Comparison of ENCODE assay signal across 9 mouse cellular contexts in the genomic region with DNA sequence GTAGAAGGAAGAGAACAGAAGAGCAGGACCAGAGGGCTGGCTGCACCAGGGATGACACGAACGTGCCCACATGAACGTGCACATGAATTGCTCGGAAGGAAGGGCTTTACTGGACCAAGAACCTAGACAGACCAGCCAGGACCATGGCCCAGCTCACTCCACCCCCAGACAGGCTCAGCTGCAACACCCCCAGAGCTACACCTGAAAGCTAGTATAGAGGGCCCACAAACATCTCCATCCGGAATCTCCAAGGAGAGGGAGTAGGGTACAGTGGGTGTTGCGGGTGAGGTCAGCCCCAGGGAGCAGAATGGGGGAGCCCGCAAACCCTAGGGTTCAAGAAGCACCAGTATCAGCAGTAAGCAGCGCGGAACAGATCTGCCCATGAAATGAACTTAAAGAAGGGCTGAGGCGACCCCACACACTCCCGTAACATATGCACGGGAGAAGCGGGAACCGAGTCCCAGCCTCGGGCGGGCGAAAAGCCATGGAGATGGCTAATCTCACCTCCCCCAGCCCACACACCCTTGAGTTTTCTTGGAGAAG. TPM values are rescaled to one million over a fixed set of nuclear protein-coding genes. Genes with fewer than 3 reads are reported as not detected.
DNase-seq lines count a peak whose midpoint lies in the region; ATAC-seq and TF ChIP-seq lines count a peak whose summit lies in the region.
"Had no signal": no experiment of that assay in that cellular context is flagged by ENCODE, and none has a peak within 500 bp of the region (broad histone marks: within the 10 kb centered on the region; RNA-seq: fewer than 3 reads in every experiment).

No protein-coding gene starts in this region.

- no peaks in the 10 kb centered on the region for H3K9me3 ChIP-seq in heart, embryonic 14.5 days (ENCODE audit: control insufficient read depth, low read length)
- no peaks in the 10 kb centered on the region for H3K9me3 ChIP-seq in hindbrain, embryonic 10.5 days

- TF ChIP-seq POLR2A in bone marrow macrophage, adult 2 months (IDR thresholded peaks at IDR 0.05; ENCODE audit: borderline replicate concordance, low read depth, low read length): no peak

- peak overlapping the region; percentile 83 to 90 for H3K4me3 ChIP-seq in heart, embryonic 14.5 days (ENCODE audit: control insufficient read depth in 1 of 2, insufficient read depth in 1 of 2, low read depth in 1 of 2, low read length in 2 of 2)
- H3K4me3 ChIP-seq in bone marrow macrophage, adult 2 months (ENCODE audit: insufficient read depth, low read length): peak overlapping the region; percentile 76
- H3K4me3 ChIP-seq in hindbrain, embryonic 10.5 days: peak overlapping the region; percentile 80
- peak overlapping the region; percentile 13; the same call in 1 of the 2 replicates for H3K4me3 ChIP-seq in macrophage (ENCODE audit: inconsistent target)

- no peak for ATAC-seq in heart, embryonic 14.5 days (ENCODE audit: insufficient number of reproducible peaks, insufficient read depth, low FRiP score, low read depth)
- no peak for ATAC-seq in frontal cortex, adult (ENCODE audit: low TSS enrichment)

- H3K27me3 ChIP-seq in heart, embryonic 14.5 days (ENCODE audit: control insufficient read depth, insufficient read depth, low read length): no peaks in the 10 kb centered on the region; the same call in 1 of the 2 replicates
- peaks cover 64% of the 10 kb centered on the region for H3K27me3 ChIP-seq in hindbrain, embryonic 10.5 days (ENCODE audit: insufficient read depth, poor library complexity, severe bottlenecking)

- intact Hi-C loops in heart, postnatal 25 days (cut with DNase I): loop anchor here (2.0 to 5.0 kb wide), 2 partner anchors 17 to 99 kb away; partner anchors contain the start of gene Ubac1

- no peak for DNase-seq in heart, postnatal 25 days (ENCODE audit: low spot score)
- DNase-seq in hindbrain, embryonic 10.5 days (ENCODE audit: low spot score): no peak
- no peak for DNase-seq in adipocyte (ENCODE audit: low spot score)
- no peak for DNase-seq in left cerebral cortex, adult 8-10 months (ENCODE audit: low spot score in 2 of 2)
- DNase-seq: thymus, postnatal 25 days had no signal

- H3K27ac ChIP-seq in heart, embryonic 14.5 days (replicated peaks in 1 of 2; ENCODE audit: control insufficient read depth in 1 of 2, insufficient read depth in 1 of 2, low read depth in 2 of 2, low read length in 2 of 2): no peak overlapping the region
- H3K27ac ChIP-seq in bone marrow macrophage, adult 2 months (ENCODE audit: insufficient read depth, low read depth, low read length): no peak overlapping the region
- no peak overlapping the region for H3K27ac ChIP-seq in hindbrain, embryonic 10.5 days
- no peak overlapping the region for H3K27ac ChIP-seq in macrophage

- peak overlapping the region; percentile 86; the same call in 1 of the 2 replicates for H3K9ac ChIP-seq in heart, embryonic 14.5 days (ENCODE audit: low read length)

- no peak for TF ChIP-seq CTCF in bone marrow macrophage, adult 2 months (IDR thresholded peaks at IDR 0.05; ENCODE audit: low read depth, low read length)

- peaks cover 23 to 47% of the 10 kb centered on the region in 2 experiments for H3K4me1 ChIP-seq in heart, embryonic 14.5 days (ENCODE audit: control insufficient read depth in 2 of 2, insufficient read depth in 2 of 2, low read length in 2 of 2)
- peaks cover 40% of the 10 kb centered on the region for H3K4me1 ChIP-seq in bone marrow macrophage, adult 2 months (ENCODE audit: control insufficient read depth, insufficient read depth, low read length)
- peaks cover 33% of the 10 kb centered on the region for H3K4me1 ChIP-seq in hindbrain, embryonic 10.5 days (replicated peaks)

- H3K4me2 ChIP-seq in heart, embryonic 14.5 days (ENCODE audit: low read length): peak overlapping the region; percentile 94

- no peaks in the 10 kb centered on the region for H3K36me3 ChIP-seq in heart, embryonic 14.5 days (ENCODE audit: control insufficient read depth, insufficient read depth, low read length)
- H3K36me3 ChIP-seq in hindbrain, embryonic 10.5 days: no peaks in the 10 kb centered on the region
- H3K36me3 ChIP-seq in macrophage (ENCODE audit: inconsistent target): no peaks in the 10 kb centered on the region

- 27% methylated on average over 17 of the region's 17 CpGs for WGBS in heart, embryonic 14.5 days
- WGBS in hindbrain, embryonic 10.5 days: 16% methylated on average over 17 of the region's 17 CpGs
- WGBS in macrophage (ENCODE audit: missing documents): 89% methylated on average over 16 of the region's 17 CpGs

- peaks cover 8% of the 10 kb centered on the region; the same call in 1 of the 2 replicates for H3K79me2 ChIP-seq in macrophage (ENCODE audit: inconsistent target)

RNA-seq across cellular contexts. Expression of gene Nacc2, which starts 1.4 kb away (rescaled TPM):
- polyA plus RNA-seq in heart, embryonic 14.5 days (2014; fragmentation: Nextera tagmentation; extraction: Ambion mirVana): 6.2 and 6.9 TPM in 2 replicates
- 10 to 100 TPM; 25.5 to 28.9 TPM for total RNA-seq in heart, postnatal 25 days (2021)
- 17.8 and 18.0 TPM in 2 replicates for polyA plus RNA-seq in bone marrow macrophage, adult 2 months (2012; ENCODE audit: insufficient read depth, insufficient read length, missing spikeins)
- 6.2 and 8.4 TPM in 2 replicates for polyA plus RNA-seq in hindbrain, embryonic 10.5 days (2016; fragmentation: Nextera tagmentation; extraction: Ambion mirVana)
- total RNA-seq in macrophage (2018; cell fraction: chromatin; rRNA removed): 10 to 100 TPM; 11.7 to 44.7 (median 31.1) TPM
- total RNA-seq in macrophage (2018; cell fraction: cytosol; rRNA removed): 10 to 100 TPM; 19.5 to 37.0 (median 29.6) TPM
- total RNA-seq in macrophage (2018; cell fraction: nucleus; rRNA removed): 10 to 100 TPM; 14.9 to 46.1 (median 27.3) TPM
- polyA plus RNA-seq in macrophage (2018): 16.9 to 21.8 TPM (median 19.0 TPM) in 3 replicates
- total RNA-seq in left cerebral cortex, adult 8-10 months (2022): 10 to 100 TPM; 82.0 to 82.9 (median 82.7) TPM

Comparison
In these comparisons a context has a peak if more than half of its experiments do, and no peak if none do; other contexts are left out.
1. H3K4me3 ChIP-seq: peak in every context shown above with its lines; median percentile 86 in heart, embryonic 14.5 days; 80 in hindbrain, embryonic 10.5 days; 76 in bone marrow macrophage, adult 2 months; 13 in macrophage.